Mouse (Mus musculus): ENCODE measurements around the gene Scgb1b17.
"Not testable (repeated sequence)": the region's sequence is repeated elsewhere in the genome, so short reads cannot be mapped to it uniquely, and the experiment has no call there.

Gene Scgb1b17

DNA sequence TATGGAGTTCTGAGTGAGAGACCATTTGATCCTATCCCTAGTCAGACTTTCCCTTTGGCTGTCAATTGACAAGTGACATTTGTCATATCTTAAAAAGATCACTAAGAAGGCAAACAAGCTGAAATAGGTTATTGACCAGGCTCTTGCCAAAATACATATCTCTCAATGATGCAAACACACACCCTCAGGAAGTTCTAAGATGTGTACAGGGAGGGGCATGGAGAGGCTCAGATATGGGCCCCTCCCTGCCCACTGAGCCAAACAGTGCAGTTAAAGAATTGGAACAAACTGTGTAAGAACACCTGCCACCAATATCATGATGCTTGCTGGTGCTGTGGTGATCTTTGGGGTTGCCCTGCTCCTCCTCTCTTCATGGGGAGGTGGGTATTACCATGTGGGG is at the start of gene Scgb1b17:
Gene Scgb1b17 (plus strand): TSS at position 301 of the 400 bp plus-strand sequence.
- DNase-seq (ENCODE audit: low spot score in 2 of 2) = not testable (repeated sequence)

DNA sequence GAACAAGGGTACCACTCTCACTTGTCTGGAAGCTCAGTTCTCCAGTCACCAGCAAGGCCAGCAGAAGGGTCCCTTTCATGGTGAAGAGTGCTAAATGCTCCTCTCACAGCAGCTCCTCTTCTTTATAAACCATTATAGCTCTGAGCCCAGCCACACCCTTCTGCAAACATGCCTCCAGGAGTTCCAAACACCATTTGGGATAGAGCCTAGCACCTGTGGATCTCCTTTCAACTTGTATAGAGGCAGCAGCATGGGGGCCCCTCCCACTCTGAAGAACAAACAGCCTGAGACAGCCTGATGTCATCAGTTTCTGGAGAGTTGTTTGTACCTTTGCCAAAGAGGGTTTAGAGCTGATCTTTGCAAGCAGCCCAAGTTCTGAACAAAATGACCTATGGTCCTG is 6.8 kb upstream of the Scgb1b17 start, which contains the start of gene Scgb2b17:
Gene Scgb2b17 (minus strand): TSS at position 101 of the 400 bp plus-strand sequence.
- not testable (repeated sequence) for DNase-seq (ENCODE audit: low spot score in 2 of 2)
